Mouse (Mus musculus) embryonic facial prominence, embryonic 11.5 days (tissue): ENCODE data around the gene Agfg1. TPM values are rescaled to one million over a fixed set of nuclear protein-coding genes. Genes with fewer than 3 reads are reported as not detected.
"Not testable (repeated sequence)": the region's sequence is repeated elsewhere in the genome, so short reads cannot be mapped to it uniquely, and the experiment has no call there.

ENCODE experiments used
- ATAC-seq: fragments of 200-750 bp; cut with Nextera tagmentation; replicated peaks from 2 replicates; pipeline ENCODE4 v1.8.0; 2017; ENCODE audit warnings: low read depth; ENCODE audit not compliant: insufficient number of reproducible peaks, low FRiP score, low TSS enrichment
- DNase-seq: peaks from one replicate; pipeline ENCODE4 v3.0.0-alpha.2; 2015; ENCODE audit warnings: low spot score
- H3K27ac ChIP-seq: fragments of 300-500 bp; sonication (generic); replicated peaks from 2 replicates; pipeline ENCODE4 v1.5.1; 2014; ENCODE audit warnings: mild to moderate bottlenecking, low read depth, low read length, control low read depth
- H3K27me3 ChIP-seq: fragments of 300-500 bp; sonication (generic); 2 replicates; pipeline ENCODE4 v1.6.1; 2014; ENCODE audit warnings: mild to moderate bottlenecking, low read length, moderate library complexity, mixed read lengths; ENCODE audit not compliant: control insufficient read depth, insufficient read depth
- H3K36me3 ChIP-seq: fragments of 300-500 bp; sonication (generic); replicated peaks from 2 replicates; pipeline ENCODE4 v1.6.1; 2014; ENCODE audit warnings: low read depth, mild to moderate bottlenecking, low read length, moderate library complexity, mixed read lengths; ENCODE audit not compliant: control insufficient read depth, insufficient read depth
- H3K4me1 ChIP-seq: fragments of 300-500 bp; sonication (generic); 2 replicates; pipeline ENCODE4 v1.6.1; 2014; ENCODE audit warnings: low read length, mixed read lengths; ENCODE audit not compliant: control insufficient read depth, insufficient read depth
- H3K4me2 ChIP-seq: fragments of 300-500 bp; sonication (generic); 2 replicates; pipeline ENCODE4 v1.6.1; 2014; ENCODE audit warnings: low read depth, mild to moderate bottlenecking, control low read depth, low read length, moderate library complexity
- H3K4me3 ChIP-seq: fragments of 300-500 bp; sonication (generic); 2 replicates; pipeline ENCODE4 v1.5.1; 2014; ENCODE audit warnings: low read depth, low read length, control low read depth
- H3K9ac ChIP-seq: fragments of 300-500 bp; sonication (generic); replicated peaks from 2 replicates; pipeline ENCODE4 v1.6.1; 2014; ENCODE audit warnings: mild to moderate bottlenecking, control low read depth, low read length
- H3K9me3 ChIP-seq: fragments of 300-500 bp; sonication (generic); replicated peaks from 2 replicates; pipeline ENCODE4 v1.6.1; 2016; ENCODE audit warnings: mild to moderate bottlenecking, low read length, inconsistent platforms, mixed read lengths; ENCODE audit not compliant: control insufficient read depth
- WGBS: fragments of 180-500 bp; shearing (Covaris S2); extraction: QIAGEN DNeasy Blood & Tissue Kit; methylation state at CpG from one replicate; pipeline ENCODE4 v1.1.7; 2014; 5-methylcytosine and 5-hydroxymethylcytosine counted together
- polyA plus RNA-seq: library from polyadenylated mRNA; unstranded; fragments of >200 nt; fragmentation: Nextera tagmentation; extraction: Ambion mirVana; gene quantifications from 2 replicates; pipeline ENCODE4 v1.2.1, GENCODE M21; 2014

Agfg1 gene
- polyA plus RNA-seq, 1 experiment from 2014 or later = 51.6 TPM

DNA sequence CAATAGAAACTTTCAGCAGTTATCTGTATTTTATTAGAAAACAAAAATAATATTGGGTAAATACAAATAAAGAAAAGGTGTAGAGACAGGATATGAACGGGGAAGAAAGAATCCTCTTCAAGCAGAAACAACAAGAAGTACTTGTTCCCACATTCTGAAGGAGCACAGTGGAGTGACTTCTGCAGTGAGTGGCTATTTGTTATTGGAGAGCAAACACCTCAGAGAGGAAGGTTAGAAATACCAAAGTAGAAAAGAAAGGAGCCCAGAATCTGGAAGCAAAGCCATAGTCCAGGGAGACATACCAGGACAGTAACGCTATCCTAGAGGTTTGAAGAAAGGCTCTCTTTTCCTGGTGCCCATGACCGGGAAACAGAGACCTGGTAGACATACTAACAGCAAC, 91.3 kb downstream of the Agfg1 start:
- not testable (repeated sequence) for H3K9me3 ChIP-seq, DNase-seq, ATAC-seq, H3K4me1 ChIP-seq, H3K4me3 ChIP-seq, H3K4me2 ChIP-seq, H3K27ac ChIP-seq, H3K9ac ChIP-seq, H3K27me3 ChIP-seq, H3K36me3 ChIP-seq
- WGBS = 97% methylated on average over 2 of the region's 3 CpGs

DNA sequence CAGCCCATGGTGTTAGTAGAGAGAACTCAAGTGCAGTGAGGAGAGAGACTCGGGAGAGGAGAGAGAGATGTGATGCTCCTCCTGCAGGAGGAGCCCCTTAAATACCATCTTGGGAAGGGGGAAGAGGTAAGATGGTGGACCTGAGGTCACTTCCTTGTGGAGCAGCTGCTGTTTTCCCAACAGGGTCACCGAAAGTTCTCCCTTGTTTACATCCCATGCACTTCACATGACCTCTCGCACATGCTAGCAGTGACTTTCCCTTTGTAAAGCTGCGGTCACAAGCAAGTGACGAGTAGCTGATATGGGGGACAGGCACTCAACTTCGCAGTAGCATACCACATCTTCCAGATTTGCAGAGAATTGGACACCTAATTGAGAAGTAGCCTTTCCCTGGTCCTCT, 92.0 kb downstream of the Agfg1 start, which contains the start of gene Gm6217:
Gm6217 (minus strand) TSS at position 74 of the 400 bp plus-strand sequence.
- DNase-seq, H3K4me3 ChIP-seq, H3K4me1 ChIP-seq, ATAC-seq, H3K9me3 ChIP-seq, H3K27me3 ChIP-seq, H3K4me2 ChIP-seq, H3K27ac ChIP-seq, H3K9ac ChIP-seq, H3K36me3 ChIP-seq: not testable (repeated sequence)
- WGBS = no CpG with 5 or more reads among the region's 6 CpGs

DNA sequence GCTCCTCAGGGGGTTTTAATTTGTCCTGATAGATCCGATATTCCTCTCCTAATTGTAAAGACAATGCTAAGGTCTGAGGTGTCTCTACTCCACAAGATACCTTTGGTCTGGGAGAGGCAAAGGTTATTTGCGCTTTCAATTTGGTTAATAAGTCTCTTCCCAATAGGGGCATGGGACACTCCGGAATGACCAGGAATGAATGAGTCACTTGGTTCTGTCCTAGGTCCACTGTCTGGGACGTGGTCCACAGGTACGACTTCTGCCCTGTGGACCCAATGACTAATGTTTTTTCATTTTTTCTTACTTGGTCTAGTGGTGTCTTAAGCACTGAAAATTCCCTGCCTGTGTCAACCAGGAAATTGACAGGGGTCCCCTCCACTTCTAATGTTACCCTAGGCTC, 99.4 kb downstream of the Agfg1 start:
- 93% methylated on average over 5 of the region's 5 CpGs for WGBS
- Histone ChIP-seq H3K27ac (no peak overlapping the region), H3K4me1 (no peaks in the 10 kb centered on the region), H3K4me2 (no peak overlapping the region), H3K4me3 (no peak overlapping the region), H3K27me3 (no peaks in the 10 kb centered on the region), H3K9me3 (no peaks in the 10 kb centered on the region), H3K9ac (no peak overlapping the region), H3K36me3 (no peaks in the 10 kb centered on the region)
- DNase-seq (no peak), ATAC-seq (no peak)

DNA sequence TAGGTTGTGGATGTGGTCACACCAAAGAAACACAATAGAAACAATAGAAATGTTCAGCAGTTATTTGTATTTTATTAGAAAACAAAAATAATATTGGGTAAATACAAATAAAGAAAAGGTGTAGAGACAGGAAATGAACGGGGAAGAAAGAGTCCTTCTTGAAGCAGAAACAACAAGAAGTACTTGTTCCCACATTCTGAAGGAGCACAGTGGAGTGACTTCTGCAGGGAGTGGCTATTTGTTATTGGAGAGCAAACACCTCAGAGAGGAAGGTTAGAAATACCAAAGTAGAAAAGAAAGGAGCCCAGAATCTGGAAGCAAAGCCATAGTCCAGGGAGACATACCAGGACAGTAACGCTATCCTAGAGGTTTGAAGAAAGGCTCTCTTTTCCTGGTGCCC, 103.2 kb downstream of the Agfg1 start:
- not testable (repeated sequence) for H3K36me3 ChIP-seq, ATAC-seq, H3K4me2 ChIP-seq, H3K4me3 ChIP-seq, H3K4me1 ChIP-seq, H3K9me3 ChIP-seq, H3K9ac ChIP-seq, H3K27me3 ChIP-seq, DNase-seq, H3K27ac ChIP-seq
- WGBS = 95% methylated on average over 1 of the region's 2 CpGs

DNA sequence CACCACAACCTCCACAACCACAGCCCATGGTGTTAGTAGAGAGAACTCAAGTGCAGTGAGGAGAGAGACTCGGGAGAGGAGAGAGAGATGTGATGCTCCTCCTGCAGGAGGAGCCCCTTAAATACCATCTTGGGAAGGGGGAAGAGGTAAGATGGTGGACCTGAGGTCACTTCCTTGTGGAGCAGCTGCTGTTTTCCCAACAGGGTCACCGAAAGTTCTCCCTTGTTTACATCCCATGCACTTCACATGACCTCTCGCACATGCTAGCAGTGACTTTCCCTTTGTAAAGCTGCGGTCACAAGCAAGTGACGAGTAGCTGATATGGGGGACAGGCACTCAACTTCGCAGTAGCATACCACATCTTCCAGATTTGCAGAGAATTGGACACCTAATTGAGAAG, 104.0 kb downstream of the Agfg1 start, which contains the start of gene A030003K21Rik:
A030003K21Rik (minus strand) TSS at position 94 of the 400 bp plus-strand sequence.
- not testable (repeated sequence) for H3K4me3 ChIP-seq, H3K4me2 ChIP-seq, DNase-seq, H3K9me3 ChIP-seq, ATAC-seq, H3K4me1 ChIP-seq, H3K27me3 ChIP-seq, H3K9ac ChIP-seq, H3K27ac ChIP-seq, H3K36me3 ChIP-seq
- WGBS = no CpG with 5 or more reads among the region's 6 CpGs

DNA sequence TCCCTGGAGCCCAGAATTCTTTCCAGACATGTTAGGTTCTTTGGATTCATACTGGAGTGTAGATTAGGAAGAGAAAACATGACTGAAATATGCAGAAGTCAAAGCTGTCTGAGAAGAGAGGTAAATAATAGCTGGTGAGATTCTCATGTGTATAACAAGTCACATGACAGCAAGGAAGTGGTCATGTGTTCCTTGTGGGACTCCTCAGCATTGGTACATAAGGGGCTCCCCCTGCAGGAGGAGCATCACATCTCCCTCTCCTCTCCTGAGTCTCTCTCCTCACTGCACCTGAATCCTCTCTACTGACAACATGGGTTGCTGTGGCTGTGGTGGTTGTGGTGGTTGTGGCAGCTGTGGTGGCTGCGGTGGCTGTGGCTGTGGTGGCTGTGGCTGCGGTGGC, 106.7 kb downstream of the Agfg1 start:
- not testable (repeated sequence) for H3K9ac ChIP-seq, H3K27me3 ChIP-seq, ATAC-seq, H3K36me3 ChIP-seq, H3K4me2 ChIP-seq, H3K27ac ChIP-seq, H3K4me3 ChIP-seq, H3K4me1 ChIP-seq, H3K9me3 ChIP-seq, DNase-seq
- 94% methylated on average over 2 of the region's 2 CpGs for WGBS

DNA sequence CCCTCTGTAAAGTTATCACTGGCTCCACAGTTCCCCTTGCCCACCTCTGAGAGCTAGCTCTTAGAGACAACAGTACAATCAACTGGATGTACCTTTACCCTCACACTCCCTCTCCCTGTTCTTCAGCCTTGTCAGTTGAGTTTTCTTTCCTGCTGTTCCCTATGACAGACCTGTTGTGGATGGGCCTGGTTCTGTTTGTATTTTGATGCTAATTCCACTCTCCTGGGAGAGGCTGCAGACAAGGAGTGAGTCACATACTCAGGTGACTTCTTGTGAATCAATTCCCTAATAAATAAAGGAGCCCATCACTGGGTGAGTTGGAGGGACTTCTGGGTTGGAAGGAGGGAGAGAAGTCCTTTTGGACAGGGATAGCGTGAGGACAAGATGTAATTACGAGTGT, 109.3 kb downstream of the Agfg1 start:
- no peak overlapping the region for H3K9ac ChIP-seq
- WGBS = 80% methylated on average over 2 of the region's 2 CpGs
- no peaks in the 10 kb centered on the region for H3K36me3 ChIP-seq
- H3K4me3 ChIP-seq = no peak overlapping the region
- no peaks in the 10 kb centered on the region for H3K4me1 ChIP-seq
- H3K27ac ChIP-seq = no peak overlapping the region
- H3K4me2 ChIP-seq = no peak overlapping the region
- no peak for DNase-seq
- no peaks in the 10 kb centered on the region for H3K9me3 ChIP-seq
- no peak for ATAC-seq
- no peaks in the 10 kb centered on the region for H3K27me3 ChIP-seq
